Mouse (Mus musculus): ENCODE results near the gene Hoxc5.

Gene Hoxc5

DNA sequence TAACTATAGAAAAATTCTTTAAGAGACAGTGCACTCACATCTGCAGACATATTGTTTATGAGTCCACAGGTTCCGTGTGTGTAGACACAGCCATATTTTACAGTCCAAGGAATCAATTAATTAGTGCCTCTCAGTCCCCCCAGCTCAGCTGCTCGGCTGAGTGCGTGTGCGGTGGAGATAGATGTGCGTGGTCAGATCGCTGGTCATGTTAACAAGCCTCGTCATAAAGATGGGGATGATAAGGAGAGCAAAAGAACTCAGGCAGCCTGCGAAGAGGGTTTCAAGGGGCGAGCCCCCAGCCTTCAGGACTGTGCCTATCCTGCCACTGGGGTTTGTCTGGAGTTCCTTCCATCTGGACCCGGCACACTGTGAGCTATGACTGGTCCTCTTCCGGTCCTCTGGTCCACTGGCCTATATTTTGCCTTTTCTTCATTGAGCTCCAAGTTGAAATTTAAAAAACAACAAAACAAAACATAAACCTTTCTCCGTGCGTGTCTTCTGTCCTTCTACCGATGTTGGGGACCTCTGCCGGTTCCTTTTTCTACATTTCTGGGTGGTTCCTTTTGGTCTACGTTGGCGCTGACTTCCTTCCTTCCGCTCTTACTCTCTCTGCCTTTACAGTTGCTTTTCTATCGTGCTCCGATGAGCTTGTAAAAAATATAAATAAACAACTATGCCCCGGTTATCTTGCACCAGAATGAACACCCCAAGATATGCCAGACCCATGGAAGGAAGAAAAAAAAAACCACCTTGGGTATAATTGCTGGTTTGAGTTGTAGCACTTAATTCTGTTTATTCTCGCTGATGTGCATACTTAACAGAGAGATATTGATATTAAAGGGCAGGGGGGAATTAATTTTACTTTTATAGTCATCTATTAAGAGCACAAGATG lies 21.8 kb upstream of the Hoxc5 start:
- DNase-seq (ENCODE audit: low read depth) = no peak

DNA sequence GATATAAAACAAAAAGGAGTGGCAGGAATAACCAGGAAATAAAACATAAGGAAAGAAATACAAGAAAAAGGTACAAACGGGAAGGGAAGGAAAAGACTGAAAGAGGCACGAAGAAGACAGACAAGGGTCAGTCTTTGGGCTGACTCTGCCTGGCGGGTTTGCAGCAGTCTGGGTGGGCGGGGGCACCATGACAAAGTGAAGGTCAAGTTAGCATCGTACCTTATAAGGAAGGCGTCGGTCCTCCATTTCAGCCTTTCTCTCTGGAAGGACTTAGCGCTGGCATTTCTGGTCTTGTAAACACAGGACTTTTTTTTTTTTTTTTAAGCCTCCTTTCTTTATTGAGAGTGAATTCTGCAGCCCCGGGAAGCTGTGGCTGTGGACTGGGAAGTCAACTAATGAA lies 20.0 kb upstream of the Hoxc5 start:
- no peak for DNase-seq (ENCODE audit: low read depth)

- no peak for DNase-seq (ENCODE audit: low read depth)
Measured at GRCm38 (mm10) chr15:102948842-102949241, 18.4 kb upstream of the Hoxc5 start.

DNA sequence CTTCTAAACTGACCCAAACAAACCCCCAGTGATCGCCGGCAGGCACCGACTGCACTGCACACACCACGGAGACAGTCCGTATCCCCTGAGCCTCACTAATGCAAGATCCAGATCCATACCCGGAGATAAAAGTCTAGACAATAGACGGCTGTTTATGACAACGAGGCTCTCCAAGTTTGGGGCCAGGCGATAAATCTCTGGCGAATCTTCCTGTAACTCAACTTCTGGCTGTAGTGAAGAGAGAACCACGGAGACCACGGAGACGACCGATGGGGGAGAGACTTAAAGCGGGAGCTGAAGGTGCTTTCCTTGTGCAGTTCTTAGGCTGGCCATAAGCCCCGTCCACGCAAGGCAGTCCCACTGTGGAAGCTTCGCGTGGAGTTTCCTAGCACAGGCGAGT lies 17.5 kb upstream of the Hoxc5 start:
- no peak for DNase-seq (ENCODE audit: low read depth)

DNA sequence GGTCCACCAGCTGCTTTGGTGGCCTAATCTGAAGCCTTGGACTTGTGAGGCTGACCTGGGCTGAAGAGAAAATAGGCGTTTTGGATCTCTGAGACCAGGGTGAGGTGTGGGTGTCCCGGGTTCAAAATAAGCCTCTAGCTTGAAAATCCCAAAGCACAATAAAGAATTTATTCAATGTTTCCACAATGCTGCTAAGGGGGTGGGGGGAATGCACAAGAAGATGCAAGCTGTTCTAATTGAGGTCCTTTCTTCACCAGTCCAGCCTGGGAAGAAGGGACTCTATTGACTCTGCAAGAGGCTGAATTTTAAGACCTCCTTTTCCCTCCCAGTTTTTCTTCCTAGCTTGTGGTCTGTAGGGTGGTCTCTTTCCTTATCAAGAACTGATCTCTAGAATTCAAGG lies 16.4 kb upstream of the Hoxc5 start:
- DNase-seq (ENCODE audit: low read depth) = no peak

GRCm38 (mm10) chr15:102953561-102953960 lies 13.7 kb upstream of the Hoxc5 start:
- no peak for DNase-seq (ENCODE audit: low read depth)

DNA sequence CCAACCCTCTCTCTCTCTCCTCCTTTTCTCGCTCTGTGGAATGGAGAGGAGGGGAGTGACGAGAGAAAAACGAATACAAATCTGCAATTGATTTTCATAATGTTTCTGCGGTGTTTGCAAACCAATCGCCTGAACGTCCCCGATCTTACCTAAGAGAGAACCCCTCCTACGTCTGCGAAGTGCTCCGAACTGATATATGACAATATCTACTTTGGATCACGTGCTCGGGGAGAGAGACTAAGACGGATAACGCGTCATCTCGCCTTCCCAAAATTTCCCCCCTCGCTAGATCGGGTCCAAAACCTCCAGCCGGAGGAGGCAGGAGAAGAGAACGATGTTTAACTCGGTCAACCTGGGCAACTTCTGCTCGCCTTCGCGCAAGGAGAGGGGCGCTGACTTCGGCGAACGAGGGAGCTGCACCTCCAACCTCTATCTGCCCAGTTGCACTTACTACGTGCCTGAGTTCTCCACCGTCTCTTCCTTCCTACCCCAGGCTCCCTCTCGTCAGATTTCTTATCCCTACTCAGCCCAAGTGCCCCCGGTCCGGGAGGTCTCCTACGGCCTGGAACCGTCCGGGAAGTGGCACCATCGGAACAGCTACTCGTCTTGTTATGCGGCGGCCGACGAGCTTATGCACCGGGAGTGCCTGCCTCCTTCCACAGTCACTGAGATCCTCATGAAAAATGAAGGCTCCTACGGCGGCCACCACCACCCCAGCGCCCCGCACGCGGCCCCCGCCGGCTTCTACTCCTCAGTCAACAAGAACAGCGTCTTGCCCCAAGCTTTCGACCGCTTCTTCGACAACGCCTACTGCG lies 12.8 kb upstream of the Hoxc5 start, which contains the start of gene Hoxc11:
Gene Hoxc11 (plus strand): TSS at position 236 of the 815 bp plus-strand sequence.
- no peak for DNase-seq (ENCODE audit: low read depth)

- DNase-seq (ENCODE audit: low read depth) = no peak
Measured at GRCm38 (mm10) chr15:102955007-102955382, 12.2 kb upstream of the Hoxc5 start.

- no peak for DNase-seq (ENCODE audit: low read depth)
Measured at GRCm38 (mm10) chr15:102955833-102956640, 11.2 kb upstream of the Hoxc5 start.

DNA sequence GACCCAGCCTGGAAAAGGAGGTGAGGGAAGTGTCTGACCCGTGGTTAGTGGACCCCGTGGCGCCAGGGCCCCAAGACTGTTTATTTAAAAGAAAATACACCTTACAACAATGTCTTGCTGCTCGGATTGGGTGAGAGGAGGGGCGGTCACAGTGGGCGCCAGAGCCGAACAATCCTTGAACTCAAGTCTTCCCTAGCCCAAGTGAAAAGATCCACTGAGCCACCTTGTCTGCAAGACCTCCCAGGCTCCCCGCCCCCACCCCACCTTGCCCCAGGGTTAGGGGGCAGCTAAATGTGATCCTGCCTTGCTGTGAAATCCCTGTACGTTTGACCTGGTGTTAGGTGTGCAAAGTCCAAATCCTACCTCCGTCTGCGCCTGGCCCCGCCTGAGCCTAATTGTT lies 10.3 kb upstream of the Hoxc5 start:
- DNase-seq (ENCODE audit: low read depth) = no peak

GRCm38 (mm10) chr15:102959663-102960191 lies 7.5 kb upstream of the Hoxc5 start:
- DNase-seq (ENCODE audit: low read depth) = no peak

DNA sequence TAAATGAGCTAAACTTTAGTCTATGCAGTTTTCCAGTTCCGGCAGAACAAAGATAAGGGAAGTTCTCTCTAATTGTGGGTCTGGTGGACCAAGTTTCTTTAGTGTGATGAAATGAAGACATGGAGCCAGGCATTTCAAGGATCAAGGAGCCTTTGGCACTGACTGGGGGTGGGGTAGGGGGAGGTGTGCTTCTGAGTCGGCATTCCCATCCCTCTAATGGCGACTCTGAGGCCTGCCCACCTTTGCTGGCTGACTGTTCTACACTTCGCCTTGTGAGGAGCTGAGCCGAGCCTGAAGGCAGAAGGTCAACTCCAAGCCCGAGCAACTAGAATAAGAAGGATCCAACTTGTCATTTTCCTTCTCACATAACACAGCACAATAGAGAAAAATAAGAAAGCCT lies 5.5 kb upstream of the Hoxc5 start:
- no peak for DNase-seq (ENCODE audit: low read depth)

- DNase-seq (ENCODE audit: low read depth) = no peak
Measured at GRCm38 (mm10) chr15:102962492-102962891, 4.8 kb upstream of the Hoxc5 start.

- no peak for DNase-seq (ENCODE audit: low read depth)
Measured at GRCm38 (mm10) chr15:102963259-102963658, 4.0 kb upstream of the Hoxc5 start.

GRCm38 (mm10) chr15:102963671-102964640 lies 3.3 kb upstream of the Hoxc5 start:
- no peak for DNase-seq (ENCODE audit: low read depth)

DNA sequence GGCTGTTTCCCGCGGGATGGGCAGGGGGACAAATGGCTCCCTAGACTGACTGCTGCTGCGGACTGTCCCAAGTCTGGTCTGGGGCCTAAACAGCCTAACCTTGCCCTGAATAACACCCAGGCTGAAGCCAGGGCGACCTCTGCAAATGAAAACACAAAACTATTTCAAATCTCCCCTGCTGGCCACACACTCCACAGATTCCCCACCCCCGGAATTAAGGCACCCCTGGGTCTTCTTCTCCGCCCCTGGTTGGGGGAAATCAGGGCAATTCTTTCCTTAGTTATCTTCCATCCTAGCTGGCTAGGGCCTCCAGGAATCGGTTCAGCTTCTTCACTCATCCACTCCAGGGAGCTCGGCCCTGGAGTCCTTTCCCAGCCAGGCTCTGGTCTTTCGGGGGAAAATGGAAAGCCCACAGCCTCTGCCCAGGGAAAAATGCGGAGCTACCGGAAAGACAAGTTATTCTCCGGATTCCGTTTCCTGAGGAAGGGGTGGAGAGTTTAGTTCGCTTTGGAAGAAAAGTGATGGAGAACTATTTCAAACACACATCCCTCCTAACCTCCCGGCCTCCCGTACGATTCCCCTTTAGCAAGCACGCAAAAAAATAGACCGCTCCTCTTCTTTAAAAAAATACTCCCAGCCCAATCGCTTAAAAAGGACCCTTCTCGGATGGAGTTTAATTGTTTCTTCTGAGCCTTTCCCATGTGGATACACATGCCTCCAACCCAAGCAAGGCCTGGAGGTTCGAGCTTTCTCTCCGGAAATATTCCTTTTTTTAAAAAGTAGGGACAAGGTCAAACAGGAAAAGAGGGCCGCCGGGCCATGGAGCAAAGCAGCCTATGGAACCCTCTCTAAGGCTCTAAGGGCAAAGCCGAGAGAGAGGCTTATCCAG lies 2.0 kb upstream of the Hoxc5 start:
- no peak for DNase-seq (ENCODE audit: low read depth)

- DNase-seq (ENCODE audit: low read depth) = peak; percentile 74
Measured at GRCm38 (mm10) chr15:102965892-102966775, 1.1 kb upstream of the Hoxc5 start.

DNA sequence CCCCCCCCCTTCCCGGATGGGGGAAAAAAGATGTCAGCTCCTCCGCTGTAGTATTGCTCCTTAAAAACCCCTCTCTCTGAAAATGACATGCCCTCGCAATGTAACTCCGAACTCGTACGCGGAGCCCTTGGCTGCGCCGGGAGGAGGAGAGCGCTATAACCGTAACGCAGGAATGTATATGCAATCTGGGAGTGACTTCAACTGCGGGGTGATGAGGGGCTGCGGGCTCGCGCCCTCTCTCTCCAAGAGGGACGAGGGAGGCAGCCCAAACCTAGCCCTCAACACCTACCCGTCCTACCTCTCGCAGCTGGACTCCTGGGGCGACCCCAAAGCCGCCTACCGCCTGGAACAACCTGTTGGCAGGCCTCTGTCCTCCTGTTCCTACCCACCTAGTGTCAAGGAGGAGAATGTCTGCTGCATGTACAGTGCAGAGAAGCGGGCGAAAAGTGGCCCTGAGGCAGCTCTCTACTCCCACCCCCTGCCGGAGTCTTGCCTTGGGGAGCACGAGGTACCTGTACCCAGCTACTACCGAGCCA lies 399 bp upstream of the Hoxc5 start, which contains the start of gene Hoxc10:
Gene Hoxc10 (plus strand): TSS at position 21 of the 536 bp plus-strand sequence.
- DNase-seq (ENCODE audit: low read depth) = no peak

Measured in naive thymus-derived CD4-positive, alpha-beta T cell, adult 2 months (primary cell).